Mouse (Mus musculus) large intestine, adult 2 months (tissue): ENCODE data around the gene a. TPM values are rescaled to one million over a fixed set of nuclear protein-coding genes. Genes with fewer than 3 reads are reported as not detected.
A peak's percentile ranks its signal among the peaks of the same experiment; 100 is the strongest.

ENCODE experiments used
- DNase-seq: peaks from one replicate; pipeline ENCODE4 v3.0.0-alpha.2; 2012; ENCODE audit warnings: low read depth, low spot score
- WGBS: fragments of 180-500 bp; shearing (Covaris S2); methylation state at CpG from one replicate; pipeline ENCODE4 v1.1.7; 2018; 5-methylcytosine and 5-hydroxymethylcytosine counted together
- polyA plus RNA-seq: library from polyadenylated mRNA; depleted of rRNA; stranded (reverse); fragments of >200 nt; gene quantifications from 2 replicates; pipeline ENCODE4 v1.2.3, GENCODE M21; 2012

The a gene
- polyA plus RNA-seq, 1 experiment = 0.36 TPM

DNA sequence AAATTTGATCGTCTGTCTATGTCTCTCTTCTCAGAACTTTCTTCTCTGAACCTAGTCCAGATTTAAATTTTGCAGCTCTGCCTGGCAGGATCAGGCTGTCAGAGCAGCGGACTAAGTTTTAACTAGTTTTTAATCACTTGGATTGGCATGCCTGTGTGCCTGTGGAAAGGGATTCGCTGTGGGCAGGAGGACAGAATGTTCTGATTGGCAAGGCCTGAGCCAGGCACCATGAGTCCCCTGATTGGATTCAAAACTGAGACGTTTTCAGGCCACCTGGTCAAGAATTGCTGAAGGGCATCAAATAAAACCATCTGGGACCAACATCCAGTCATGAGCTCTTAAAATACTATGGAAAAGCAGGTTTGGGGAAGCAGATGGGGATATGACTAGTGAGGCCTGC is 8.8 kb upstream of the a start:
- DNase-seq = no peak
- 78% methylated on average over 4 of the region's 4 CpGs for WGBS

- 77% methylated on average over 17 of the region's 17 CpGs for WGBS
- no peak for DNase-seq
Observed at GRCm38 (mm10) chr2:154782856-154783650, 8.1 kb upstream of the a start.

DNA sequence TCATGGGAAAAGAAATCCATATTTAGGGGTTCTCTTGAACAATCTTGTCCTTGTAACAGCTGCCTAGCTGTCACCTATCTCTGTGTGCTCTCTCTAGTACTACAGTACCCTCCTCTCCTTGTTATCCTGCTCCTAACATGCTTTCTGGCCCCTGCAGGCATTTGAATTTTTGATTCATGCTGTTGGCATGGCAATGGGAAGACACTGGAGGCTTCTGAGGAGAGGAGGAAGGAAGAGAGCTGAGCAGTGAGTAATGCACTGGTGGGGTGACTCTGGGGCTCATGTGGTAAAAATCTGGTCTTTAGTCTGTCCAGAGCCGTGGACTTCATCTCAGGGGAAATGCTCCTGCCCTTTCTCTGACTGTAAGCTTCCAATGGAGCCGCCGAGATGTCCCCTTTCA is 5.9 kb upstream of the a start:
- DNase-seq = no peak
- WGBS = 73% methylated on average over 3 of the region's 3 CpGs

DNA sequence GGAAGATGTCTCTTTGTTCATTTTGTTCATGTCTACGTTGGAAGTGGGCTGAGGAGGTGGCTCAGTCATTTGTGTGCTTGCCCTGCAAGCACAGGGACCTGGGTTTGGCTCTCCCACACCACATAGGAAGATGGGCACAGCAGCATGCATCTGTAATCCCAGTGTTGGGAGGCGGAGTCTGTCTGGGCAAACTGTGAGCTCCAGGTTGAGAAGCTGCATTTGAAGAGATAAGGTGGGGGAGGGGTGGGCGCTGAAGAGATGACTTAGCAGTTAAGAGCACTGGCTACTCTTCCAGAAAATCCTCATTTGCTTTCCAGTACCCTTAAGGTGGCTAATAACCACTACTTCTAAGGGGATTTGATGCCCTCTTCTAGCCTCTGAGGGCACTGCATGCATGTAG is 5.0 kb upstream of the a start:
- no peak for DNase-seq
- WGBS = 64% methylated on average over 3 of the region's 3 CpGs

GRCm38 (mm10) chr2:154786776-154787175 is 4.4 kb upstream of the a start:
- no peak for DNase-seq
- 72% methylated on average over 11 of the region's 11 CpGs for WGBS

- DNase-seq = no peak
- WGBS = 79% methylated on average over 6 of the region's 6 CpGs
Observed at GRCm38 (mm10) chr2:154789381-154789780, 1.8 kb upstream of the a start.

GRCm38 (mm10) chr2:154789977-154790655 is 1.1 kb upstream of the a start:
- WGBS = 15% methylated on average over 14 of the region's 14 CpGs
- DNase-seq = no peak

- peak; percentile 51 for DNase-seq
- under 1% methylated on average over 67 of the region's 67 CpGs for WGBS
Observed at GRCm38 (mm10) chr2:154791661-154792642, 750 bp downstream of the a start.

DNA sequence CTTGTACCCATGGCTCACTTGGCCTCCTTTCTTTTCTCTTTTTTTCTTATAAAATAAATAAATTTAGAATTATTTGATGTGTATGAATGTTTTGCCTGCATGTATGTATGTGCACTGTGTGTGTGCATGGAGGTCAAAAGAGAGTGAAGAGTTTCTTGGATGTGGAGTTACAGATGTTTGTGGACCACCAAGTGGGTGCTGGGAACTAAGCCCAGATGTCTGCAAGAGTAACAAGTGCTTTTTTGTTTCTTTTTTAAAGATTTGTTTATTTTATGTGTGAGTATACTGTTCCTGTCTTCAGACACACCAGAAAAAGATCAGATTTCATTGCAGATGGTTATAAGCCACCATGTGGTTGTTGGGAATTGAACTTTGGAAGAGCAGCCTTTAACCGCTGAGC is 12.2 kb downstream of the a start:
- DNase-seq = no peak
- 78% methylated on average over 1 of the region's 1 CpGs for WGBS

GRCm38 (mm10) chr2:154803845-154804244 is 12.6 kb downstream of the a start:
- WGBS = 71% methylated on average over 4 of the region's 4 CpGs
- DNase-seq = no peak

DNA sequence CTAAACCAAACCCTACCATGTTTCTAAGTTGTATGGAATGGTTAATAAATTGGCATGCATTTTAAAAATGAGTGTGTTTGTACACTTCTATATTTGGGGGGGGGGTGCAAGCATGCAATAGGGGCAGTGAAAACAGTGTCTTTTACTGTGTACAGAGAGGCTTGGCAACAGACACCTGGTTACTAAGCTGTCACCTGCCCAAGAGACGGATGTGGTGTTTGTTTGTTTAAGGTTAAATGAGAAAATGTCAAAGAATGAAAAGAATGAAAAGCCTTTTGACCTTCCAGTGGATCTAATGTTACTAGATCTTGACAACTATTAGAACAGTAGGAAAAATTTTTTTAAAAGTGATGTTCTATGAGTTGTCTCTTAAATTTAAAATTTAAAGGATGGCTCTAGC is 16.5 kb downstream of the a start:
- no peak for DNase-seq
- WGBS = 21% methylated on average over 1 of the region's 1 CpGs

DNA sequence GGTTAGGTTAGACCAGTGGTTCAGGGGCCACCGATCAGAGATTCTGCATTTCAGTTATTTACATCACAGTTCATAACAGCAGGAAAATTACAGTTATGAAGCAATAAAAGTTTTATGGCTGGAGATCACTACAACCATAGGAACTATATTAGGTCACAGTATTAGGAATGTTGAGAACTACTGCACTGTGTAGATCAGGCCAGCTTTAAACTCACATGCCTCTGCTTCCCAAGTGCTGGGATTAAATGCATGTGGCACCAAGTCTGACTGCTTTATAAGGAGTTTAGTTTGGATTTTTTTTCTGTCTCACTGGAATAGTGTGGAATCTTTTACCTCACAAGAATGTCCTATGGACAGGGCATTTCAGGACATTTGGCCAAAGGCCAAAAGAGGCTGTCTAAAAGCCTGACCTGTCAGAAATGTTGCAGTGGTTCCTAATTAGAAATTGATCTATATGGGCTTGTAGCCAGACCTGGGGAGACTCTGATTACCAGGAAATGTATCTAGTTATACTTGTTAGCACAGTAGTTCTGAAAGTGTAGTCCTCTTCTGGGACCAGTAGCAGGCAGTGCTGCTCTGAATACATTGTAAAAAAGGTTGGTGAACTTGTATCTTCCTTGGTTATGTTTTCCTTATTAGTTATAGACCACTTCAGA is 18.0 kb downstream of the a start:
- WGBS = 13% methylated on average over 1 of the region's 1 CpGs
- DNase-seq = no peak

GRCm38 (mm10) chr2:154810821-154811220 is 19.6 kb downstream of the a start:
- WGBS = 65% methylated on average over 1 of the region's 1 CpGs
- DNase-seq = no peak

GRCm38 (mm10) chr2:154813426-154813825 is 22.2 kb downstream of the a start:
- no peak for DNase-seq
- 79% methylated on average over 2 of the region's 2 CpGs for WGBS

- DNase-seq = no peak
- WGBS = 48% methylated on average over 3 of the region's 3 CpGs
Observed at GRCm38 (mm10) chr2:154817089-154817488, 25.9 kb downstream of the a start.

DNA sequence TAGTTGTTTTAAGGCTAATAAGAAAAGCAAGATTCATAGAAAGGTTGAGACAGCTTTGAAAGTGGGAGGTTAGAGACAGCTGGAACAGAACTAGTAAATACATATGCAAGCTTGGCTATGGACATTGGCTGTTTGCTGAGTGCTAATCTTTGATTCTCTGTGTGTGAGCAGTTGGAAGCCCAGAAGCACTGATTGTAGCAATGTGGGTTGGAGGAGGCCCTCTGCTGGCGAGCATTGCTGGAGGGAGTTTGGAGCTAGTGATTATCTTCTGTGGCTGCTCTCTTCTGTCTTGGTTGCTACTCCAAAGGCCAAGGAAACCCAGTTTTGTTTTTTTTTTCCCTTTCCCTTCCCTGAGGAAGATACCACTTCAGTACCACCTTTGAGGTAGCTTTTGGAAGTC is 26.6 kb downstream of the a start:
- no peak for DNase-seq
- 27% methylated on average over 1 of the region's 1 CpGs for WGBS

DNA sequence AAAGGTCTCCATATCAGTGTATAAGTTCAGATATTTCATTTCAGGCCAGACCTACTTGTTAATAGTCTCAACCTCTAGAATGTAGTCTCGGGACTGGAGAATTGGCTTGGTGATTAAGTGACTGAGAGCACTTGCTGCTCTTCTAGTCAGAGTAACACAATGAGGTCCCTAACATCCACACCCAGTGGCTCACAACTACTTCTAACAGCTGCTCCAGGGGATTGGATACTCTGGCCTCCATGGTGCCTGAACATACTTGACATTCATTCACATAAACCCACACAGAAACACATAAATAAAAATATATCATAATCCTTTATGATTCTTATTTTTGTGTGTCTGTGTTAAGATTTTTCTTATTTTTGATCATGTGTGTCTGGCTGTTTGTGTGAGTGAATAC is 27.4 kb downstream of the a start:
- WGBS = 53% methylated on average over 1 of the region's 1 CpGs
- no peak for DNase-seq

DNA sequence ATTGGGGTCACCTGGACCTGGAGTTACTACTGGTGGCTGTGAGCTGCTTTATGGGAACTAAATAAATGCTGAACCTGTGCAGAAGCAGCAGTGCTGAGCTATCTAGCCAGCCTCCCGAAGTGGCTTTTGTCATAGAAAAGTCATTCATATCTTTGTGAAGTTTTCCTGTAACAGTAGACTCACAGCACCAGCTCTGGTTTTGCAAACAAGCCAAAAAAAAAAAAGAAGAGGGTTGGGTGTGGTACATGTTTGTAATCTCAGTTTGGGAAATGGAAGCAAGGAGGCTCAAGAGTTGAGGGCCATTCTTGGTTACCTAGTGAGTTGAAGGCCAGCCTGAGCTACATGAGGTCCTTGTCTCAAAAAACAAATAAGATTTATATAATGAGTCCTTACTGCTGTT is 29.1 kb downstream of the a start:
- no peak for DNase-seq
- WGBS = 51% methylated on average over 1 of the region's 1 CpGs

DNA sequence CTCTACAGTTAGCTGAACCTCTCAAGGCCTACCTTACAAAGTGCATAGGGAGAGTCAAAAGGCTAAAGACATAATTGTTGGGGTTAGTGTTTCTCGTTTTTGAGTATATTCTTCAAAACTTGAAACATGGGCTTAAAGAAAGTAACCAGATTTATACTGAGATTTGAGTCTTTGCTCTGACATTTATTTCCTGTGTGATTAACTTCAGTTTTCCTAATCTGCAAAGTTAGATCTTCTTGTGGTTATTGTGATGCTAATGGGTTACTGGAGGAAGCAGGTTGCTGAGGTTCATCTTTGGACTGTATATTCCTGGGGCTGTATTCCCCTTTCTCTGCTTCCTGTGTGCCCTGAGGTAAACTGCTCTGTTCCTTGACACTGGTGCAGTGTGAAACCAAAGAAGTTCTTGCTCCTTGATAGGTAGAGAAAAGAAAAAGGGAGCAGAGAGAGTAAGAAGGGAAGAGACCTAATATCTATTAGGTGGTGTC is 34.9 kb downstream of the a start:
- WGBS = 69% methylated on average over 1 of the region's 1 CpGs
- DNase-seq = no peak

DNA sequence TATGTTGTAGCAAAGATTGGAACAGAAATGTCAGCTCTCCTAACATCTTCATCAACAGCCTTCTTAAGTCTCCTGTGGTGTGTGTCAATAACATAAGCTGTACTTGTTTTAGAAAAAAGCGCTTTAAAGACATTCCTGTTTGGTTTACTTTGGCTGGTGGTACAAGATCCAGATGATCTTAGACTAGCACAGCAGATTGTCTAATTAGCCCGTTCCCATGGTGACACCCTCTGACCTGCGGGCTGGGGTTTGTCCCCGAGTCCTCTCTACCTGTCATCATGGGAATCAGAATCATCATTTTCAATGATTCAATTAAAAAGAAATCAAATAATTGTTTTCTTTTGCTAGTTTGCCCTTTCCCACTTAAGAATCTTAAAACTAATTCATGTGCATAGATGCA is 36.3 kb downstream of the a start:
- 56% methylated on average over 4 of the region's 4 CpGs for WGBS
- no peak for DNase-seq
